Mouse (Mus musculus) thymus, adult 2 months (tissue): ENCODE measurements around the gene Clk2.

ENCODE experiments used
- CTCF ChIP-seq: fragments of 200-500 bp; IDR thresholded peaks from 2 replicates; pipeline ENCODE4 v1.5.1; 2012; ENCODE audit warnings: mild to moderate bottlenecking, control low read depth, low read length, moderate library complexity, borderline replicate concordance; ENCODE audit not compliant: control insufficient read depth, poor library complexity, insufficient read depth; ENCODE audit errors: extremely low read depth
- POLR2A ChIP-seq: fragments of 200-500 bp; IDR thresholded peaks from 2 replicates; pipeline ENCODE4 v1.6.1; 2012; ENCODE audit warnings: mild to moderate bottlenecking, low read length, control low read depth, moderate library complexity; ENCODE audit not compliant: control insufficient read depth, poor library complexity, insufficient read depth; ENCODE audit errors: extremely low read depth

DNA sequence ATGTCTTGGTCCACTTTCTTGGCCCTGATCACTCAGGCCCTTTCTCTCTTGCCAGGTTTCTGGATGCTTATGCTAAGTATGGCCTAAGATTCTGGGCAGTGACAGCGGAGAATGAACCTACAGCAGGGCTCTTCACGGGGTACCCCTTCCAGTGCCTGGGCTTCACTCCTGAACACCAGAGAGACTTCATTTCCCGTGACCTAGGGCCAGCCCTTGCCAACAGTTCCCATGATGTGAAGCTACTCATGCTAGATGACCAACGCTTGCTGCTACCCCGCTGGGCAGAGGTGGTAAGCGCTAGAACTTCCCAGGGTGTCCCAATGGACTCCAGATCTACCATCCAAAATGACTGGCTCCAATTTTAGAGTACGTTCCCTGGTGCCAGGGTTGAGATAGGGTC is 41.5 kb downstream of the Clk2 start:
- TF ChIP-seq CTCF (no peak), POLR2A (no peak)
